Mouse (Mus musculus): Measurements from ENCODE around the gene Farp2. TPM values are rescaled to one million over a fixed set of nuclear protein-coding genes. Genes with fewer than 3 reads are reported as not detected.

Gene Farp2
- polyA plus RNA-seq, 1 experiment from 2014 or later = 6.1 TPM

DNA sequence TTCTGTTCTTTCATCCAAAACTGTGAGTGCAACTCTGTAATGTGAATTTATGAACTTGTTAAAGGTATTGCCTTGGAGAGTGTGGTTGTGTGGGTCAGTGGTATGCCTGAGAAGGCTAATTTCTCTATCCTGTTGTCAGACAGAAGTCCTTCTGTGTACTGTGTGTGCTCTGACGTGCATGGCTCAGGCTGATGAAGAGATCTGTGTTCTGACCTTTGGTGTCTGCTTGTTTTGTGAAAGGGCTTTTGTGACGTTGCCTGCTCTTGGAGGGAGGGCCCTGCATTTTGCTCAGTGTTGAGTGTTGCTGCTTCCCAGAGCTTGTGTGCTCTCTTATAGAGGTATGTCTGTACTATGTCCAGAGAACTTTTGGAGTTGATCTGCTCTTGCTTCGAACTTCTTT lies 55.1 kb downstream of the Farp2 start:
- Histone ChIP-seq H3K36me3 (peaks cover 10% of the 10 kb centered on the region), H3K4me2 (no peak overlapping the region), H3K27me3 (replicated peaks) (no peaks in the 10 kb centered on the region), H3K9ac (no peak overlapping the region), H3K27ac (no peak overlapping the region), H3K4me1 (no peaks in the 10 kb centered on the region), H3K9me3 (no peaks in the 10 kb centered on the region), H3K4me3 (replicated peaks) (no peak overlapping the region)
- 56% methylated on average over 3 of the region's 3 CpGs for WGBS
- no peak for ATAC-seq (ENCODE audit: insufficient read depth, low FRiP score, low read depth)

GRCm38 (mm10) chr1:93567717-93568497 lies 56.0 kb downstream of the Farp2 start:
- no peaks in the 10 kb centered on the region for H3K4me1 ChIP-seq
- H3K36me3 ChIP-seq = peaks cover 10% of the 10 kb centered on the region
- H3K27ac ChIP-seq = no peak overlapping the region
- ATAC-seq (ENCODE audit: insufficient read depth, low FRiP score, low read depth) = no peak
- H3K27me3 ChIP-seq (replicated peaks) = no peaks in the 10 kb centered on the region
- WGBS = 66% methylated on average over 9 of the region's 9 CpGs
- H3K4me3 ChIP-seq (replicated peaks) = no peak overlapping the region
- H3K4me2 ChIP-seq = no peak overlapping the region
- H3K9me3 ChIP-seq = no peaks in the 10 kb centered on the region
- H3K9ac ChIP-seq = no peak overlapping the region

GRCm38 (mm10) chr1:93577066-93577465 lies 65.2 kb downstream of the Farp2 start:
- no peaks in the 10 kb centered on the region for H3K4me1 ChIP-seq
- no peaks in the 10 kb centered on the region for H3K36me3 ChIP-seq
- no peak overlapping the region for H3K9ac ChIP-seq
- H3K27ac ChIP-seq = no peak overlapping the region
- no peak overlapping the region for H3K4me3 ChIP-seq (replicated peaks)
- H3K27me3 ChIP-seq (replicated peaks) = no peaks in the 10 kb centered on the region
- H3K9me3 ChIP-seq = no peaks in the 10 kb centered on the region
- H3K4me2 ChIP-seq = no peak overlapping the region
- WGBS = 84% methylated on average over 3 of the region's 3 CpGs
- no peak for ATAC-seq (ENCODE audit: insufficient read depth, low FRiP score, low read depth)

DNA sequence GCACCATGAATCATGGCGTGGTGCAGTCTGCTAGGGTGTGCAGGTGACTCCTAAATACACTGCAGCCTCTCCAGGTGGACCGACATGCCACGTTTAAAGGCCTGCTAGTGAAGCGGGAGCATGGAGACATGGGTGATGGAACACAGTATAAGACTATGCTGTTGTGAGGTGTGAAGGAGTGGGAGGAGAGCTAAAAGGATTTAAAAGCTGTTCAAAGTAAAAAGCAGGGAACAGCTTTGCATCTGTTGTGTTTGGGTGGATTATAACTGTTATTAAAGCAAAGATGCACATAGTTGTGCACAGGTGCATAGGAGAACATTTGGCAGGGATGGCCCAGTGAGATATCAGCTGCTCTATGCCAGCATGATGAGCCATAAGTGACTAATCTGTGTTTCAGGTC lies 66.0 kb downstream of the Farp2 start:
- ATAC-seq (ENCODE audit: insufficient read depth, low FRiP score, low read depth) = no peak
- H3K9ac ChIP-seq = no peak overlapping the region
- H3K9me3 ChIP-seq = no peaks in the 10 kb centered on the region
- 83% methylated on average over 4 of the region's 4 CpGs for WGBS
- no peak overlapping the region for H3K4me3 ChIP-seq (replicated peaks)
- no peaks in the 10 kb centered on the region for H3K27me3 ChIP-seq (replicated peaks)
- no peak overlapping the region for H3K4me2 ChIP-seq
- H3K4me1 ChIP-seq = no peaks in the 10 kb centered on the region
- no peaks in the 10 kb centered on the region for H3K36me3 ChIP-seq
- H3K27ac ChIP-seq = no peak overlapping the region

DNA sequence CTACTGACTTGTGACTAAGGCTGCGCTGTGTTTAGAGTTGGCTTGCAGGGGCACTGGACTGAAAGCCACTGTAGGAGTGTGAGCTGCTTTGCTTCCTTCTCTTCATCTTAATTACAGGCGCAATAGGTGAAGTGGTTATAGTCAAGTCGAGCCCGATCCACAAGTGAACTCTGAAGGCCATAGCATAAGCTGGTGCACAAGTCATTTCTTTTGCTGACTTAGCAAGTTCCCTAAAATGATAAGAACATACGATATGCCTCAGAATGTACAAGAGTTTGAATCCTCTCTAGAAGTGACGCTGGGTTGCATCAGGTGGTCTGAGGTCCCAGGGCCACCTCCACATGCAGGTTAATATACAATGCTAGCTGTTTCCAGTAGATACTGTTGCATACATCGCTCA lies 69.7 kb downstream of the Farp2 start:
- Histone ChIP-seq H3K4me3 (replicated peaks) (no peak overlapping the region), H3K27me3 (replicated peaks) (no peaks in the 10 kb centered on the region), H3K4me2 (no peak overlapping the region), H3K9me3 (no peaks in the 10 kb centered on the region), H3K4me1 (no peaks in the 10 kb centered on the region), H3K36me3 (no peaks in the 10 kb centered on the region), H3K27ac (no peak overlapping the region), H3K9ac (no peak overlapping the region)
- WGBS = 91% methylated on average over 7 of the region's 7 CpGs
- ATAC-seq (ENCODE audit: insufficient read depth, low FRiP score, low read depth) = no peak

- Histone ChIP-seq H3K27ac (no peak overlapping the region), H3K36me3 (no peaks in the 10 kb centered on the region), H3K9me3 (no peaks in the 10 kb centered on the region), H3K4me2 (no peak overlapping the region), H3K9ac (no peak overlapping the region), H3K27me3 (replicated peaks) (no peaks in the 10 kb centered on the region), H3K4me1 (no peaks in the 10 kb centered on the region), H3K4me3 (replicated peaks) (no peak overlapping the region)
- ATAC-seq (ENCODE audit: insufficient read depth, low FRiP score, low read depth) = no peak
- WGBS = 71% methylated on average over 3 of the region's 3 CpGs
Measured at GRCm38 (mm10) chr1:93588346-93588745, 76.5 kb downstream of the Farp2 start.

DNA sequence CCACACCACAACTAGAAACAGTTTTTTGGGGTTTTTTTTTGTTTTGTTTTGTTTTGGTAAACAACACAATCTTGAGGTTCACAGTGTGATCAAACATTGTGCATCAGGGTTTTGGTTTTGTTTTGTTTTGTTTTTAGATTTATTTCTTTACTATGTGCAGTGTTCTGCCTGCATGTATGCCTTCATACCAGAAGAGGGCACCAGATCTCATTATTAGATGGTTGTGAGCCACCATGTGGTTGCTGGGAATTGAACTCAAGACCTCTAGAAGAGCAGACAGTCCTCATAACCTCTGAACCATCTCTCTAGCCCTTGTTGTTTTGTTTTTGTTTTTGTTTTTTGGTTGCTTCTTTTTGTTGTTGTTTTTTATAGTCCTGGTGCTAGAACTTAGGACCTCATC lies 82.1 kb downstream of the Farp2 start:
- Histone ChIP-seq H3K36me3 (no peaks in the 10 kb centered on the region), H3K4me2 (no peak overlapping the region), H3K27ac (no peak overlapping the region), H3K27me3 (replicated peaks) (no peaks in the 10 kb centered on the region), H3K4me3 (replicated peaks) (no peak overlapping the region), H3K9me3 (no peaks in the 10 kb centered on the region), H3K9ac (no peak overlapping the region), H3K4me1 (no peaks in the 10 kb centered on the region)
- no peak for ATAC-seq (ENCODE audit: insufficient read depth, low FRiP score, low read depth)

GRCm38 (mm10) chr1:93595916-93596315 lies 84.0 kb downstream of the Farp2 start:
- Histone ChIP-seq H3K27ac (no peak overlapping the region), H3K27me3 (replicated peaks) (no peaks in the 10 kb centered on the region), H3K9me3 (no peaks in the 10 kb centered on the region), H3K36me3 (no peaks in the 10 kb centered on the region), H3K4me1 (no peaks in the 10 kb centered on the region), H3K4me3 (replicated peaks) (no peak overlapping the region), H3K4me2 (no peak overlapping the region), H3K9ac (no peak overlapping the region)
- WGBS = 70% methylated on average over 6 of the region's 6 CpGs
- no peak for ATAC-seq (ENCODE audit: insufficient read depth, low FRiP score, low read depth)

GRCm38 (mm10) chr1:93602911-93603310 lies 91.0 kb downstream of the Farp2 start:
- Histone ChIP-seq H3K9me3 (no peaks in the 10 kb centered on the region), H3K4me2 (no peak overlapping the region), H3K9ac (no peak overlapping the region), H3K36me3 (no peaks in the 10 kb centered on the region), H3K4me1 (no peaks in the 10 kb centered on the region), H3K27ac (no peak overlapping the region), H3K27me3 (replicated peaks) (no peaks in the 10 kb centered on the region), H3K4me3 (replicated peaks) (no peak overlapping the region)
- 77% methylated on average over 4 of the region's 4 CpGs for whole genome bisulfite sequencing
- ATAC-seq (ENCODE audit: insufficient read depth, low FRiP score, low read depth) = no peak

DNA sequence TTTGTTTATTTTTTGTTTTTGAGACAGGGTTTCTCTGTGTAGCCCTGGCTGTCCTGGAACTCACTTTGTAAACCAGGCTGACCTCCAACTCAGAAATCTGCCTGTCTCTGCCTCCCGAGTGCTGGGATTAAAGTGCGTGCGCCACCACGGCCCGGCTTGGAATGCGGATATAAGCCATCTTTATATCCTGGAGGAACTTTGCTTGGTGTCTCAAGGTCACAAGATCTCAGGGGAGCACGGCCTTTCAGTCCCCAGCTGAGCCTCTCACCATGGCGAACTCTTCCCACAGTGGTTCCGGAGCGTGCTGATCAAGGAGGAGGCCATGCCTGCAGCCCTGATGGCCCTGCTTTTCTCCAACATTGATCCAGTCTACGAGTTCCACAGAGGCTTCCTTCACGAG lies 92.0 kb downstream of the Farp2 start:
- Histone ChIP-seq H3K9ac (no peak overlapping the region), H3K36me3 (no peaks in the 10 kb centered on the region), H3K4me3 (replicated peaks) (no peak overlapping the region), H3K4me1 (no peaks in the 10 kb centered on the region), H3K27ac (no peak overlapping the region), H3K27me3 (replicated peaks) (no peaks in the 10 kb centered on the region), H3K9me3 (no peaks in the 10 kb centered on the region), H3K4me2 (no peak overlapping the region)
- ATAC-seq (ENCODE audit: insufficient read depth, low FRiP score, low read depth) = no peak
- 93% methylated on average over 12 of the region's 12 CpGs for WGBS

DNA sequence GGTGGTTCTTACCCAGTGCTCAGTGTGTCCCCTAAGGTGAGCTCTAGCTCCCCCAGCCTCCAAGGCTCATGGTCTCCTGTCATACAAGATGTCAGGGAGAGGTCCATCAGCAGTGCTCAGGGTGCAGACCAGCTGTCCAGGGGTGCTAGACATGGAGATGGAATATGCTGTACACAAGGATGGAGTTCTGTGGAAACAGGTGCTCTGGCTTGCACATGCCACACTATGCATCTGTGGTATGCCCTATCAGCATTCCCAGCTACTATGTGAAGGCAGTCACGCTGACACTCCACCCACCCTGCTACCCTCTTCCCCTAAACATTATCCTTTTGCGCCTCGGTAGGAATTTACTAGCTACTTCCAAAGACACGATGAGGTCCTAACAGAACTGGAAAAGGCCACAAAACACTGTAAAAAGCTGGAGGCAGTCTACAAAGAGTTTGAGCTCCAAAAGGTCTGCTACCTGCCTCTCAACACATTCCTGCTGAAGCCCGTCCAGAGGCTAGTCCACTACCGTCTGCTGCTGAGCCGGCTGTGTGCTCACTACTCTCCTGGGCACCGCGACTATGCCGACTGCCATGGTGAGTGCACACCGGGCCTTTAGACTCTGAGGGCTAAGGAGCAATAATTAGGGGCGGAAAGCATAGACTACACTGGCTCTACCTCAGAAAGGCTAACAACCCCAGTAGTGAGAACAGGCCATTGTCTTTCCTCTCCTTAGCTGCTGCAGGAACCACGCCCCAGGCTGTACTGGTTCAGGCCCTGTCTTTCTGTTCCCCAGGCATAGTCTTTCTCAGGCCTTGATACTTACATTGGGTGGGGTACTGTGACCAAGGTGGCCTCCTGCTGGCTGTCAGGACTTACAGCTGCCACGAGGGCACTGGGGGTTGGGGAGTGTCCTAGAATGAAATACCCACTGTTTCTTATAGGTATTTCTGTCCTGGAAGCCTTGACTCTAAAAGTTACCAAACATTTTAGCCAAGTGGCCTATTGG lies 95.5 kb downstream of the Farp2 start:
- no peak overlapping the region for H3K4me3 ChIP-seq (replicated peaks)
- no peaks in the 10 kb centered on the region for H3K27me3 ChIP-seq (replicated peaks)
- no peaks in the 10 kb centered on the region for H3K9me3 ChIP-seq
- H3K9ac ChIP-seq = no peak overlapping the region
- ATAC-seq (ENCODE audit: insufficient read depth, low FRiP score, low read depth) = no peak
- H3K4me2 ChIP-seq = no peak overlapping the region
- no peaks in the 10 kb centered on the region for H3K36me3 ChIP-seq
- no peak overlapping the region for H3K27ac ChIP-seq
- no peaks in the 10 kb centered on the region for H3K4me1 ChIP-seq
- 81% methylated on average over 14 of the region's 14 CpGs for WGBS

- H3K9ac ChIP-seq = no peak overlapping the region
- no peak overlapping the region for H3K27ac ChIP-seq
- no peak overlapping the region for H3K4me2 ChIP-seq
- no peaks in the 10 kb centered on the region for H3K4me1 ChIP-seq
- H3K27me3 ChIP-seq (replicated peaks) = no peaks in the 10 kb centered on the region
- WGBS = 74% methylated on average over 4 of the region's 4 CpGs
- no peaks in the 10 kb centered on the region for H3K9me3 ChIP-seq
- no peaks in the 10 kb centered on the region for H3K36me3 ChIP-seq
- no peak for ATAC-seq (ENCODE audit: insufficient read depth, low FRiP score, low read depth)
- no peak overlapping the region for H3K4me3 ChIP-seq (replicated peaks)
Measured at GRCm38 (mm10) chr1:93608696-93609245, 96.9 kb downstream of the Farp2 start.

Measured in stomach, embryonic 15.5 days (tissue).